Mouse (Mus musculus) left cerebral cortex, postnatal 10 days (tissue): ENCODE data around the gene Rab30. TPM values are rescaled to one million over a fixed set of nuclear protein-coding genes. Genes with fewer than 3 reads are reported as not detected.
A peak's percentile ranks its signal among the peaks of the same experiment; 100 is the strongest.

Experiments used
- DNase-seq, 2 experiments: peaks; one replicate each; pipeline ENCODE4 v3.0.0; 2021 to 2022; ENCODE audit warnings: low spot score in 2 of 2, mixed read lengths in 1 of 2; ENCODE audit errors: extremely low spot score in 1 of 2
- intact Hi-C: fragments of 180-260 bp; cut with DNase I; formaldehyde crosslinking; loops from one replicate; pipeline ENCODE4 v1.15.1; 2025
- total RNA-seq, 2 experiments: library from RNA; stranded (reverse); gene quantifications; 2 replicates each; pipeline ENCODE4 v1.2.3; 2021

Gene Rab30
- total RNA-seq, 2 experiments from 2014 or later = 33.3 to 34.9 TPM

- intact Hi-C loops = no loop called here
- no peak for DNase-seq
These were observed 79.6 kb downstream of the Rab30 start for GRCm38 (mm10) chr7:92820941-92821465.

- intact Hi-C loops = no loop called here
- DNase-seq = no peak
These were observed 80.5 kb downstream of the Rab30 start for GRCm38 (mm10) chr7:92821871-92822270.

DNA sequence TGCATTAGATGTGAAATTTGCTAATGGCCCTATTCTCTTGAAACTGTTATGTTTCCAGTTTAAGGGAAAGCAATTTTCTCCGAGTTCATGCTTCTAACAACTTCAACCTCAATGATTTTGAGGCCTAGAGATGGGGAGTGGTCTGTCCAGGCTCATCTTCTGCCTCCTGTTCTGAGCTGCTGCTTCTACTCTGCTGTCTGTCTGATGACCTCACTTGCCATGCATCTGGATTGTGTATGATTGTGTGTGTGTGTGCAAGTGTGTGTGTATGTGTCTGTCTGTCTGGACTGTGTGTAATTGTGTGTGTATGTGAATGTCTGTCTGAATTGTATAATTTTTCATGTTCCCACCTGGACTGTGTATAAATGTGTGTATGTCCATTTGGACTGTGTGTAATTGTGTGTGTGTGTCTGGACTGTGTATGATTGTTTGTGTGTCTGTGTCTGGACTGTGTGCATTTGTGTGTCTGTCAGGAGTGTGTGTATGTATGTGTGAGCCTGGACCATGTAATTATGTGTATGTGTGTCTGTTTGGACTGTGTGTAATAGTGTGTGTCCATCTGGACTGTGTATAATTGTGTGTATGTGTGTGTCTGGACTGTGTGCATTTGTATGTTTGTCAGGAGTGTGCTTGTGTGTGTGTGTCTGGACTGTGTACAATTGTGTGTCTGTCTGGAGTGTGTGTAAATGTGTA lies 81.2 kb downstream of the Rab30 start:
- DNase-seq = no peak
- intact Hi-C loops = no loop called here

DNA sequence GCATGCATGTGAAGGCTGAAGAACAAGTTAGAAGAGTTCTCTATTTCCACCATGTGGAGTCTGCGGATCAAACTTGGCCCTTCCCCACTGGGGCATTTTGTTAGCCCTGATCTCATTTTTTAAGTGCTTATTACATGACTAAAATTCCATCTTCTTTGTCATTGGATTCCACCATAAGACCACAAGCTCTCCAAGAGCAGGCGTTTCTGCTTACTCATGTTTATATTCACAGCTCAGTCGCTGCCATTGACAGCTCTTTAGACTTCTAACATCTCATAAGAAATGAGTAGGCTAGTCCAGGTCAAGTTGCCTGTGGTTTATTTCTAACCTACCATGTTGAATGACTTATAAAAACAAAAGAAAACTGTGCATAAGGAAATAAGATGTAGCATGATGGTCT lies 84.8 kb downstream of the Rab30 start:
- DNase-seq = no peak
- intact Hi-C loops = loop anchor here (5.0 kb wide), 2 partner anchors 84 to 159 kb away; partner anchors contain the start of genes Pcf11 and Rab30

DNA sequence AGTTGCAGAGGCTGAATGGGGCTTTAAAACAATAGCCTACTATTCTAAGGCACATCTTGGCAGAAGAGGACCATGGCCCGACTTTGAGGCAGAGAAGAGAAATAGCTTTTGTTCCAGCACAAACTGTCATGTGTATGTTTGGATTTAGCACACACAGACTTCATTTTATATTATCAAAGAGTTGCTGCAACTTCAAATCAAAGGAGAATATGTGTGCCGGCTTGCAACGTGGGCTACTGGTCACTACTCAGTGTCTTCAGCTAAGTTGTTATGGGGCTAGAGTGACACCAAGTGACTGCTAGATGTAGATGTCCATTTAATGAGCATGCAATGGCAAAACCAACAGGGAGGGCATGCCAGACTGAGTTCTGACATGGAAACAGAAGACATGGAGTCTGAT lies 86.6 kb downstream of the Rab30 start:
- intact Hi-C loops = loop anchor here (5.0 kb wide), 2 partner anchors 86 to 161 kb away; partner anchors contain the start of genes Pcf11 and Rab30
- DNase-seq = no peak

DNA sequence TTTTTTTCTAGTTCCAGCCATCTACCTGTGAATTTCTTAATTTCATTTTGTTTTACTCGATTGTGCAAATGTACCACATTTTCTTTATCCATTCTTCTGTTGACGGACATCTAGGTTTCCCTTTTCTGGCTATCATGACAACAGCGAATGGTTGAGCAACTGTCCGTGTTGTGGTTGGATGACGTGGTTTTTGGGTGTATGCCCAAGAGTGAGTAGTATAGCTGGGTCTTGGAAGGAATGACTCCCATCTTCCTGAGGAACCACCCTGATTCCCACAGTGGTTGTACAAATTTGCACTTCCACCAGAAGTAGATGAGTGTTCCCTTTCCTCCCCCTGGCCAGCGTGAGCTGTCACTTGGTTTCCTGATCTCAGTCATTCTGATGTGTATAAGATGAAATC lies 91.0 kb downstream of the Rab30 start:
- intact Hi-C loops = no loop called here
- DNase-seq = no peak

DNA sequence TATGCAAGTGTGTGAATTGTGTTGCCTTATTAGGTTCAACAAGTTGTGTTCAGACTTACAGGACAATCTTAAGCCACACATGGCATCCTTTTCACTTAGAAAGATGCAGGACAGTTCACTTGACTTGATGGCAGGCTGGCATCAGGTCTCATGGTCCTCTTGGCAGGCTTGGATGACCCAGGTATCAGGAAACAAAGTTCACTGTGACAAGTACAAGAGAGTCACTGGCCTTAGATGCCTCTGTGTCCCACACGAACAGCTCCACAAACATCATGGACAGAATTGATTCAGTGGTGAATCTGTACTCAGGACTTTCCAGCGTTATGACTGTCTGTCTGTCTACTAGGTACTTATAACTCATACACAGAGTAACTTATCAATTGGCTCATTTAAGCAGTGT lies 93.0 kb downstream of the Rab30 start:
- intact Hi-C loops = no loop called here
- no peak for DNase-seq

GRCm38 (mm10) chr7:92836447-92836846 lies 95.0 kb downstream of the Rab30 start:
- no peak for DNase-seq
- intact Hi-C loops = no loop called here

DNA sequence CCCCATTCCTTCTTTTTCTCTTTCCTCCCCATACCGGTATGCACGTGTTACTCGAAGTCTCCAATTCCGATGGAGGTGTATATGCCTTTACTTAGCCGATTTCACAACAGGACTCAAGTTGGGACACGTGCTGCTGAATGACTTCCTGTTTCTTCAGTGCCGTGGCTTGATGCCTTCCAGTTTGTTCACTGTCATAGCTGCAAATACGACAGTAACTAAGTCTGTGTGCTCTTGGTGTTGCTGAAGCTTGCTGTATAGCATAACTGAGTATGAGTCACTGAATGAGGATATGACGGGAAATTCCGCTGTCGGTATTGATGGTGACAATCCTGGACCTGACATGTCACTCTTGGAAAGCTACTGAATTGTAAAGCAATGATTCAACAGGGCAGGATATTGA lies 95.8 kb downstream of the Rab30 start:
- intact Hi-C loops = no loop called here
- DNase-seq = no peak

GRCm38 (mm10) chr7:92837907-92838306 lies 96.5 kb downstream of the Rab30 start:
- intact Hi-C loops = no loop called here
- DNase-seq = no peak

- DNase-seq = no peak
- intact Hi-C loops = no loop called here
These were observed 100.9 kb downstream of the Rab30 start for GRCm38 (mm10) chr7:92842254-92842653.

DNA sequence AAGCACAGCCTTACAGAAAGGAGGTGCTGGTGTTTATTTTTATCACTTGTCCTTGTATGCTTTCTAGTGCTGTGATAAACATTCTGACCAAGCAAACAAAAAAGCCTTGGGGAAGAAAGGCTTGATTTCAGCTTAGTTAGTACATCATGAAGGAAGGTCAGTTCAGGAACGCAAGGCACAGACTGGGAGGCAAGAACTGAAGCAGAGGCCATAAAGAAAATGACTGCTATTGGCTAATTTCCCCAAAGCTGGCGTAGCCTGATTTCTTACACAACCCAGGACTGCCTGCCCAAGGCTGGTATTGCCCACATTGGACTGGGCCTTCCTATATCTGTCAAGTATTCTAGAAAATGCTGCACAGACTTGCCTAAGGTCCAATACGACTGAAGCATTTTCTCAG lies 106.8 kb downstream of the Rab30 start:
- no peak for DNase-seq
- intact Hi-C loops = no loop called here

DNA sequence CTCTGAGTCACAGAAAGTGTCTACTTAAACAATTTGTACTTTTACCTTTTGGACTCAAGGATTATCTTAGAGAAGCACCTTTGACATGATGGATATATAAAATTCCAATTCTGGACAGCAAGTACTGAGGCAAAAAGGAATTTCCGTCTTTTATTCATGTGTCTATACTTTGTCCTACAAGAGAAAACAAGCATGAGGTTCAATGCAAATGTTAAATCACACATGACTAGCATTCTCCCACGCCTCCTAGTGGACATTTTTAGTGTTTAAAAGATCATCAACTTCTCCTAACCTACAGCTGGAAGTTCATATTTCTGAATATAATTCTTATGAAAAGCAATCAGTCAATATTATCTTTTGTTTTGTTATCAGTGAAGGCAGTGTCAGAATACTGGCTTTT lies 125.1 kb downstream of the Rab30 start:
- intact Hi-C loops = loop anchor here (10.0 kb wide), 1 partner anchor 132 kb away; no protein-coding TSS in a partner anchor
- DNase-seq = no peak

DNA sequence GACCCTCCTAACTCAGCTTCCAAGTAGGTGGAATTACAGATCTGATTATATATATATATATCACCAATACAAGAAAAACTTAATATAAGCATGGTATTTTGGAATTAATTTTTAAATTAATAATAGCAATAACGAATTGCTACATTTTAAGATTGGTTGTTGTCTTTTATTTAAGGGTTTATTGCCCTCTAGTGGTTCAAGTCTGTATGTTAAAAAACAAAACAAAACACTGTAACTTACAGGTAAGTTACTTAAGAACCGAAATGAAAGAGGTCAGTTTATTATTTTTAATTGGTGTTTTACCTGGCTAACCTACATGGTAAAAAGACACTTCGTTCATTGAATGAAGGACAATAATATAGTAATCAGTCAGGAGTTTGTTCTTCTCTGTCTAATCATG lies 128.8 kb downstream of the Rab30 start:
- DNase-seq = no peak
- intact Hi-C loops = loop anchor here (5.0 kb wide), 3 partner anchors 92 to 238 kb away; partner anchors contain the start of gene Pcf11

DNA sequence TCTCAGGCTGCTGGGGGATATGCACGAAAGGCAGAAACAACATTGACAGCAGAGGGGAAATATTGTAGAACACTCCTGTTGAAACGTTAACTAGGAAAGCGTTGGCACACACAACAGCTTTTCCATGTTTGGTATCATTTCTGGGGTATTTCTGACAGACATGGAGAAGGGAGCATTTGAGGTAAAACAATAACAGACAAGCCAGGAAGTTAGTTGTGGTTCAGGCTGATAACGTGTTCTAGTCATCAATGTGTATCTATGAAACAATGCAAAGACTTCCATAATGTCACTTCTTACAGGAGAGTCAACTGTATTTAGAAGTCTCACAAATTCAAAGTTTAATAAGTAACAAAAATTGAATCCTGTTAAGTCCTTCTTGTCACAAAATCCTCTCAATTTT lies 130.2 kb downstream of the Rab30 start:
- intact Hi-C loops = loop anchor here (5.0 kb wide), 3 partner anchors 91 to 239 kb away; partner anchors contain the start of gene Pcf11
- DNase-seq = no peak

- peak; percentile 87 to 95 for DNase-seq
- intact Hi-C loops = loop anchor here (1.0 to 5.0 kb wide), 4 partner anchors 88 to 242 kb away; partner anchors contain the start of gene Pcf11
These were observed 132.8 kb downstream of the Rab30 start, which contains the start of the genes Ddias and Prcp for GRCm38 (mm10) chr7:92874116-92874675. TSS of gene Ddias (minus strand) at chr7:92874247. TSS of gene Prcp (plus strand) at chr7:92874470.

DNA sequence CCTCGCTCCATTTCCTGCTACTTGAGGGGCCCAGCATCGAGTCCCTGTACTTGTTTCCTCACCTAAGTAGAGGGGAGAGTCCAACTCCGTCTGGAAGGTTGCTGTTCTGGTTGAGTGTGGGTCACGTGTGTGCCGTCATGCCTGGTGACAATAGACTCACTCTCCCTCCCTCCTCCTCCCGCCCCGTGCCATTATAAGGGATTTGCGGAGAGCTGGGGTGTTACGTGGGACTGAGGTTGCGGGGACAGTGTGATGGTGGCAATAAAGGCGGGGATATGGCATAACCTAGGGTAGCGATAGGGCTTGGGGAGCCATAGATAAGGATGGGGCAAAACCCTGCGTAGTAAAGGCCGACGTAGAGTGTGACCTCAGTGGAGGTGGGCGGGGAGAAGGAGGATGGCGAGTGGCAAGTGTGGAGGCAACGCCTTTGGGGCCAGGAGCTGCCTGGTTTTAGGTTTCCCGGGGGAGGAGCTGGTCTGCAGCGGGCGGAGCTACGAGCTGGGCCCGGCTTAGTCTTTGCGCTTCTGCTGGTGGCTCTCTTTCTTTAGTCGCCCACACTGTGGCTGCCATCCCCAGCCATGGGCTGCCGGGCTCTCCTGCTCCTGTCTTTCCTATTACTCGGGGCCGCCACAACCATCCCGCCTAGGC lies 133.5 kb downstream of the Rab30 start:
- intact Hi-C loops = loop anchor here (1.0 to 5.0 kb wide), 4 partner anchors 87 to 243 kb away; partner anchors contain the start of gene Pcf11
- peak; percentile 84 to 93 for DNase-seq

DNA sequence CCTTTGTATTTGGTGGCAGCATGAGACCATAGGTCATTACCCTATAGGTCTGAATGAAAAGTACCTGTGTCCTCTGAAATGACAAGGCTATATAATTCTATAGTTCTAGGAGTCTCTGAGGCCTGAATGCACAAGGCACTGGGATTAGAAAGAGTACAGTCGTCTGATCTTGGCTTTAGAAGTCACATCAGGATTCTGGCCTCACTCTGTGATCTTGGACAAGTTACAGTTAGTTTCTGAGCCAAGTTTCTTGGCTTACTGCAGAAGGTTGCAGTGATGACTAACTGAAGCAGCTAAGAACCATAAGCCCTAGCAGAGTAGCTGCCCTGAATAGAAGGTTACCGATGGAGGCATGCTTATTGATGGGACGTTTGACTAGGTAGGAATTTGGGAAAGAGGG lies 134.7 kb downstream of the Rab30 start:
- DNase-seq = no peak
- intact Hi-C loops = no loop called here

GRCm38 (mm10) chr7:92876538-92876937 lies 135.1 kb downstream of the Rab30 start:
- no peak for DNase-seq
- intact Hi-C loops = no loop called here
